Mouse (Mus musculus): Measurements from ENCODE around the gene Slc22a21.

Gene Slc22a21

DNA sequence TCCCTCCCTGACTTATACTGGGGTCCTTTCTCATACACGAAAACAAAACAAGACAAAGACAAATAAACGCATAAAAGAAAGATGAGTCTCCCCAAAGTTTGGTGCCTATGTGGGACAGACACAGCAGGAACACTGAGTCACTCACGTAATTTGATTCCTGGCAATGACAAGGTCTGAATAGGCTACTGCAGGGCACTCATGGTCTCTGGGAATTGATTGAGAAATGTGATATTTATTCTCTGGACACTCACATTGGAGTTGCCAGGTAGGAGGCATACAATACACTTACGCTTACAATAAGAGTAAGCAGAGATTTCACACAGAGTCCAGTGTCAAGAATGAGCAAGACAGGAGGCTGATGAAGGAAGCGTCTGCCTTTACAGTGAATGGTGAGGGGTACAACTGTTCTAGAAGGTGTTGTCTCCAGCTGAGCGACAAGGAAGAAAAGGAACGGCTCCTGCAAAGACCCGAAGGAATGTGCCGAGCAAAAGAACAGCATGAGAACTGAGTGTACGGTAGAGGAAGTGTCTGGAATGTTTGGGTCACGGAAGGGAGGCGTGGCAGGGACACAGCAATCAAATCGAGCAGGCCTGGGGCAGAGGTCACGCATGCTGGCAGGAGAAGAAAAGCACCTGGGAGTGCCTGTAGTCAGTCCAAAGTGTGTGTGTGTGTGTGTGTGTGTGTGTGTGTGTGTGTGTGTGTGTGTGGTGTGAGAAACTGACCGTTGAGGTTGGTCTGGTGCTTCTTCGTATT is 76.2 kb downstream of the Slc22a21 start:
- no peak for DNase-seq (ENCODE audit: low spot score)

DNA sequence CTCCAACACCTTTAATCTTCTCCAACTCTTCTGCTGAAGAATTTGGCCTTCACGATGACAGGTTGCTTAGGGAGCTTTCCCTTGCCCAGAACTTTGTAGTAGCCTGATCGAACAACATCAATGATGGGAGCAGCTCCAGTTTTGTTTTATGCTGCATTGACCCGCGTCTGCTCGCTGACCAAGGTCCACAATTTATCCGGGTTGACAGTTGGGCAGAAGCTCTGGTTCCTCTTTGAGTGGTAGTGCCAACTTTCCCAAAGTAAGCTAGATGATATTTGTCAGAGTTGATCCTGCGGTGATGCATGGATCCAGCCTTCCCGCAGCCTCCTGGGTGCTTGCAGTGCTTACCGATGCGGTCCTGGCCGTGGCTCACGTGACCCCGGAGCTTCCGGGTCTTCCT is 77.4 kb downstream of the Slc22a21 start:
- no peak for DNase-seq (ENCODE audit: low spot score)

DNA sequence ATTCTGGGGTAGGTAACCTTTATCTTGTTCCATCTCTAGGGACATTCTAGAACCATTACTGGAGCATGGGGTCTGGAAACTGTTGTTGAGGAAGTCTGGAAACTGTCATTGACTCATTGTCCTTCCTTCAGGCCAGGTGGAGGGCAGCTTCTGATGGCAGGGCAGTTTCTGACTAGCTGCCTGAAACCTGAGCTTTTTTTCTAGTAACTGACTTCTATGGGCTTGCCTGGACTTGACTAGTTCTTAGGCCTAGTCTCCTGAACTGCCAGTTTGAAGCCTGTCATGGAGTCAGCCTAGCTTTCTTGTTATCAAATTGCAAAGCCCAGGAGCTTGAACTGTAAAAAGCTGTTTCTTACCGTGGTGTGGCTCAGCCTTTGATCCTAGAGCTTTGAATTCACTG is 79.1 kb downstream of the Slc22a21 start:
- no peak for DNase-seq (ENCODE audit: low spot score)

DNA sequence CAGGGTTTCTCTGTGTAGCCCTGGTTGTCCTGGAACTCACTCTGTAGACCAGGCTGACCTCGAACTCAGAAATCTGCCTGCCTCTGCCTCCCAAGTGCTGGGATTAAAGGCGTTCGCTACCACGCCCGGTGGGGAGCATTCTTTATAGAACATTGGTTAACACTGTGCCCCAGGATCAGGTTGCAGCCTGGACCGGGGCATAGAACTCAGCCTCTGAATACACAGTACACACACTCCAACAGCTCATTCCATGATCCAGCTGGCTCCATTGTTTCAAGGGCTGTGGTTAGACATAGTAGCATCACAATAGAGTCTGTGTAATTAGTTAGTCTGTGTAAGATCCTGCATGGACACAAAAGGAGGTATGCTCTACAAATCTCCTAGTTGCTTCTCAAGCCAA is 80.2 kb downstream of the Slc22a21 start:
- DNase-seq (ENCODE audit: low spot score), result no peak

All from ovary, postnatal 10 days (tissue).